Mouse (Mus musculus) heart, postnatal 0 days (tissue): ENCODE measurements around the gene Cntnap5a.

ENCODE experiments used
- CTCF ChIP-seq: IDR thresholded peaks from 2 replicates; pipeline ENCODE4 v1.5.1; 2016; ENCODE audit warnings: antibody characterized with exemption, control low read depth, low read depth
- EP300 ChIP-seq: IDR thresholded peaks from 2 replicates; pipeline ENCODE4 v1.6.1; 2016; ENCODE audit warnings: antibody characterized with exemption, low read depth

- no peak for TF ChIP-seq EP300
- no peak for TF ChIP-seq CTCF
Observed at GRCm38 (mm10) chr1:116015768-116016167, 331.2 kb downstream of the Cntnap5a start.
